Mouse (Mus musculus) embryo, embryonic 10 days (tissue): ENCODE results near the gene Cyp1a2.

ENCODE experiments used
- DNase-seq: peaks from one replicate; pipeline ENCODE4 v3.0.0-alpha.2; 2015; ENCODE audit warnings: low spot score

Cyp1a2 gene

GRCm38 (mm10) chr9:57671037-57671436, 12.5 kb downstream of the Cyp1a2 start:
- DNase-seq: no peak

GRCm38 (mm10) chr9:57669566-57669965, 13.9 kb downstream of the Cyp1a2 start:
- DNase-seq: no peak

GRCm38 (mm10) chr9:57668277-57668676, 15.2 kb downstream of the Cyp1a2 start:
- DNase-seq: no peak

GRCm38 (mm10) chr9:57667817-57668216, 15.7 kb downstream of the Cyp1a2 start:
- no peak for DNase-seq

- DNase-seq: no peak
Measured at GRCm38 (mm10) chr9:57667136-57667535, 16.4 kb downstream of the Cyp1a2 start.

GRCm38 (mm10) chr9:57666536-57666935, 17.0 kb downstream of the Cyp1a2 start:
- DNase-seq: no peak

GRCm38 (mm10) chr9:57664616-57665015, 18.9 kb downstream of the Cyp1a2 start:
- DNase-seq: no peak

- DNase-seq: no peak
Measured at GRCm38 (mm10) chr9:57661552-57661951, 22.0 kb downstream of the Cyp1a2 start.

- no peak for DNase-seq
Measured at GRCm38 (mm10) chr9:57660501-57660900, 23.0 kb downstream of the Cyp1a2 start.

GRCm38 (mm10) chr9:57659774-57660173, 23.7 kb downstream of the Cyp1a2 start:
- peak; percentile 90 for DNase-seq

GRCm38 (mm10) chr9:57658970-57659369, 24.5 kb downstream of the Cyp1a2 start:
- DNase-seq: no peak

- no peak for DNase-seq
Measured at GRCm38 (mm10) chr9:57657843-57658242, 25.7 kb downstream of the Cyp1a2 start.

- DNase-seq: no peak
Measured at GRCm38 (mm10) chr9:57656631-57657350, 26.7 kb downstream of the Cyp1a2 start.

GRCm38 (mm10) chr9:57655749-57656148, 27.8 kb downstream of the Cyp1a2 start:
- DNase-seq: peak; percentile 98

- no peak for DNase-seq
Measured at GRCm38 (mm10) chr9:57654966-57655365, 28.5 kb downstream of the Cyp1a2 start.

GRCm38 (mm10) chr9:57653283-57653682, 30.2 kb downstream of the Cyp1a2 start, which contains the start of gene Csk:
Csk (minus strand) TSS chr9:57653631.
- no peak for DNase-seq

GRCm38 (mm10) chr9:57652855-57653254, 30.6 kb downstream of the Cyp1a2 start:
- peak; percentile 42 for DNase-seq

GRCm38 (mm10) chr9:57652351-57652750, 31.2 kb downstream of the Cyp1a2 start:
- no peak for DNase-seq

- DNase-seq: no peak
Measured at GRCm38 (mm10) chr9:57650786-57651311, 32.7 kb downstream of the Cyp1a2 start.

GRCm38 (mm10) chr9:57650130-57650785, 33.2 kb downstream of the Cyp1a2 start:
- DNase-seq: no peak

- no peak for DNase-seq
Measured at GRCm38 (mm10) chr9:57647286-57648108, 36.0 kb downstream of the Cyp1a2 start.

- DNase-seq: no peak
Measured at GRCm38 (mm10) chr9:57646551-57647103, 36.9 kb downstream of the Cyp1a2 start.
